Mouse (Mus musculus) limb, embryonic 14.5 days (tissue): ENCODE measurements at regions not wholly inside any gene's neighbourhood (a gene's known extent, or its start where the extent isn't known, plus 50 kb on each side); places are given as distances from the start of the nearest gene placed in this dataset.

ENCODE experiments used
- ATAC-seq: fragments of 200-750 bp; cut with Nextera tagmentation; 2 replicates; pipeline ENCODE4 v1.8.0; 2017; ENCODE audit warnings: low read depth, moderate number of reproducible peaks, moderate TSS enrichment; ENCODE audit not compliant: low FRiP score
- DNase-seq: peaks from one replicate; pipeline ENCODE4 v3.0.0-alpha.2; 2015; ENCODE audit warnings: low spot score
- H3K27ac ChIP-seq: fragments of 300-500 bp; sonication (generic); replicated peaks from 2 replicates; pipeline ENCODE4 v1.5.1; 2014; ENCODE audit warnings: low read depth, mild to moderate bottlenecking, low read length, moderate library complexity, mixed read lengths
- H3K27me3 ChIP-seq: fragments of 300-500 bp; sonication (generic); 2 replicates; pipeline ENCODE4 v1.6.1; 2014; ENCODE audit warnings: low read length, mixed read lengths; ENCODE audit not compliant: control insufficient read depth, insufficient read depth
- H3K36me3 ChIP-seq: fragments of 300-500 bp; sonication (generic); 2 replicates; pipeline ENCODE4 v1.6.1; 2014; ENCODE audit warnings: mild to moderate bottlenecking, low read length, moderate library complexity, mixed read lengths; ENCODE audit not compliant: control insufficient read depth, insufficient read depth
- H3K4me1 ChIP-seq: fragments of 300-500 bp; sonication (generic); 2 replicates; pipeline ENCODE4 v1.6.1; 2014; ENCODE audit warnings: antibody characterized with exemption, low read length, mixed read lengths; ENCODE audit not compliant: control insufficient read depth, insufficient read depth
- H3K4me2 ChIP-seq: fragments of 300-500 bp; sonication (generic); replicated peaks from 2 replicates; pipeline ENCODE4 v1.6.1; 2014; ENCODE audit warnings: low read depth, mild to moderate bottlenecking, low read length, moderate library complexity; ENCODE audit not compliant: severe bottlenecking
- H3K4me3 ChIP-seq: fragments of 300-500 bp; sonication (generic); replicated peaks from 2 replicates; pipeline ENCODE4 v1.5.1; 2014; ENCODE audit warnings: low read length
- H3K9ac ChIP-seq: fragments of 300-500 bp; sonication (generic); 2 replicates; pipeline ENCODE4 v1.6.1; 2014; ENCODE audit warnings: mild to moderate bottlenecking, low read depth, low read length, moderate library complexity; ENCODE audit not compliant: severe bottlenecking
- H3K9me3 ChIP-seq: fragments of 300-500 bp; sonication (generic); 2 replicates; pipeline ENCODE4 v1.6.1; 2016; ENCODE audit warnings: low read length; ENCODE audit not compliant: control insufficient read depth
- POLR2A ChIP-seq: fragments of 200-500 bp; IDR thresholded peaks from 2 replicates; pipeline ENCODE4 v1.8.0; 2012; ENCODE audit warnings: inconsistent platforms, mild to moderate bottlenecking, moderate library complexity, borderline replicate concordance; ENCODE audit not compliant: insufficient read depth, insufficient read length; ENCODE audit errors: extremely low read depth
- WGBS: fragments of 180-500 bp; shearing (Covaris S2); extraction: QIAGEN DNeasy Blood & Tissue Kit; methylation state at CpG from one replicate; pipeline ENCODE4 v1.1.7; 2014; 5-methylcytosine and 5-hydroxymethylcytosine counted together

GRCm38 (mm10) chr15:10790862-10791497 is 76.6 kb upstream of the Rai14 start:
- 0 out of 2 replicates have a peak, but pooled peaks cover 4% of the 10 kb centered on the region for H3K4me1 ChIP-seq
- WGBS: 76% methylated on average over 3 of the region's 3 CpGs
- H3K9ac ChIP-seq: no peak overlapping the region
- no peaks in the 10 kb centered on the region for H3K36me3 ChIP-seq
- ATAC-seq (no peak; the same call in 1 of the 2 replicates), DNase-seq (no peak)
- H3K27me3 ChIP-seq: no peaks in the 10 kb centered on the region
- H3K27ac ChIP-seq: no peak overlapping the region
- no peak overlapping the region for H3K4me3 ChIP-seq
- H3K9me3 ChIP-seq: no peaks in the 10 kb centered on the region
- no peak for TF ChIP-seq POLR2A
- H3K4me2 ChIP-seq: no peak overlapping the region

DNA sequence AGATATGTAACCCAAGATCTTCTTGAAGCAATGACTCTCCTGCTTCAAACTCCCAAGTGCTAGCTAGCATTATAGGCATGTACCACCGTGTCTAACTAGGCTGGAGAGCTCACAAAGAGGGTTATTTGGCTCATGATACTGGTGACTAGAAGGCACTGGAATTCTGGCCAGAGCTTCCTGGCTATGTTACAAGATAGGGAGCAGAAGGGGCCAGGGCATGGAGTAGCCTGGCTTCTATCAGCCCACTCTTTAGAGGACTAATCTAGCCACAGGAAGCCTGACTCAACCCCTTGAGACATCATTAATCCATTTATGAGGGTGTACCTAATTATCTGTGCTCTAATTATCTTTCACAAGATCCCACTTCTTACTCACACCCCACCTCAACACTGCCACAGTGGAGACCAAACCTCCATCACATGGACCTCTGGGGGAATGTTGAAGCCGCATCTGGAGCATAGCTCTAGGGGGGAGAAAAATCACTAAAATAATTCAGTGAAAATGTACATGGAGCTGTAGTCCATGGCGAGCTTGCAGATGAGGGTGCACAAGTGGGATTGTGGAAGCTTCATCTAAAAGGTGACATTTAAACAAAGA is 77.2 kb upstream of the Rai14 start:
- Histone ChIP-seq H3K9ac (no peak overlapping the region), H3K4me1 (0 out of 2 replicates have a peak, but pooled peaks cover 4% of the 10 kb centered on the region), H3K27me3 (no peaks in the 10 kb centered on the region), H3K27ac (no peak overlapping the region), H3K4me2 (no peak overlapping the region), H3K4me3 (no peak overlapping the region), H3K36me3 (no peaks in the 10 kb centered on the region), H3K9me3 (no peaks in the 10 kb centered on the region)
- DNase-seq: no peak
- WGBS: 44% methylated on average over 3 of the region's 3 CpGs
- no peak for TF ChIP-seq POLR2A
- ATAC-seq: no peak

GRCm38 (mm10) chr15:10792156-10792555 is 77.7 kb upstream of the Rai14 start:
- no peak overlapping the region for H3K9ac ChIP-seq
- H3K4me1 ChIP-seq: 0 out of 2 replicates have a peak, but pooled peaks cover 4% of the 10 kb centered on the region
- H3K36me3 ChIP-seq: no peaks in the 10 kb centered on the region
- no peak overlapping the region for H3K27ac ChIP-seq
- 70% methylated on average over 7 of the region's 7 CpGs for WGBS
- H3K4me3 ChIP-seq: no peak overlapping the region
- no peaks in the 10 kb centered on the region for H3K27me3 ChIP-seq
- ATAC-seq (no peak), DNase-seq (no peak)
- no peaks in the 10 kb centered on the region for H3K9me3 ChIP-seq
- H3K4me2 ChIP-seq: no peak overlapping the region
- TF ChIP-seq POLR2A: no peak

- ATAC-seq: no peak
- no peak overlapping the region for H3K27ac ChIP-seq
- no peak for TF ChIP-seq POLR2A
- WGBS: 93% methylated on average over 7 of the region's 7 CpGs
- no peaks in the 10 kb centered on the region for H3K27me3 ChIP-seq
- no peak overlapping the region for H3K9ac ChIP-seq
- H3K4me3 ChIP-seq: no peak overlapping the region
- H3K36me3 ChIP-seq: no peaks in the 10 kb centered on the region
- H3K9me3 ChIP-seq: no peaks in the 10 kb centered on the region
- 0 out of 2 replicates have a peak, but pooled peaks cover 4% of the 10 kb centered on the region for H3K4me1 ChIP-seq
- DNase-seq: no peak
- no peak overlapping the region for H3K4me2 ChIP-seq
These were observed 80.8 kb upstream of the Rai14 start for GRCm38 (mm10) chr15:10795126-10795792.

DNA sequence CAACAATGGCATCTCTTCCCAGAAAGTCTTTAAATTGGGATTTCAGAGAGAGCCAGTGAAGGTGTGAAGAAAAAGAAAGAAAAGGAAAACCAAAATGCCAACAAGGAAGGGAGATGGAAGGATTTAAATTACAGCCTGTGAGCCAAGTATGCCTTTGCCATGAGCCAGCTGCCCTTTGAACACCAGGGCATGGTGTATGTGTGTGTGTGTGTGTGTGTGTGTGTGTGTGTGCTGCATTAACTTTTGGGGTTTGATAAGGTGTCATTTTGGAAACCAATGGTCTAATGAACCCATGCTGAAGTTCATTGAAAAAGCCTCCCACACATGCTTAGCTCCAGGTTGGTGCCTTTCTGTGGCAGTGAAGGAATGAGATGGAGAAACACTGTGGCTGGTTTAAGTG is 85.2 kb upstream of the Rai14 start:
- Histone ChIP-seq H3K27me3 (no peaks in the 10 kb centered on the region), H3K4me1 (no peaks in the 10 kb centered on the region), H3K4me3 (no peak overlapping the region), H3K9me3 (no peaks in the 10 kb centered on the region), H3K27ac (no peak overlapping the region), H3K4me2 (no peak overlapping the region), H3K9ac (no peak overlapping the region), H3K36me3 (no peaks in the 10 kb centered on the region)
- no peak for TF ChIP-seq POLR2A
- ATAC-seq: no peak
- DNase-seq: no peak
